Mouse (Mus musculus) spleen, embryonic (tissue): Measurements from ENCODE around the gene Tfeb.

Experiments
- CTCF ChIA-PET: fragments of 350-600 bp; sonication (Branson Sonifier 250); formaldehyde crosslinking; loops from one replicate; lab custom pipeline; 2022; lab: Charles Lee

Tfeb gene

GRCm38 (mm10) chr17:47818038-47818725 is 81.4 kb downstream of the Tfeb start:
- CTCF ChIA-PET, result interaction anchor here (0.6 kb wide), 1 partner anchor 18 kb away, joined by 5 read pairs; no protein-coding TSS in a partner anchor

GRCm38 (mm10) chr17:47821339-47821738 is 84.5 kb downstream of the Tfeb start:
- CTCF ChIA-PET, result no interaction called here

- CTCF ChIA-PET, result no interaction called here
Measured at GRCm38 (mm10) chr17:47831161-47831560, 94.3 kb downstream of the Tfeb start.

GRCm38 (mm10) chr17:47831772-47832171 is 94.9 kb downstream of the Tfeb start:
- CTCF ChIA-PET, result no interaction called here

GRCm38 (mm10) chr17:47832501-47833028 is 95.7 kb downstream of the Tfeb start:
- CTCF ChIA-PET, result no interaction called here

- CTCF ChIA-PET, result no interaction called here
Measured at GRCm38 (mm10) chr17:47833029-47833627, 96.3 kb downstream of the Tfeb start.

GRCm38 (mm10) chr17:47833628-47834481 is 97.0 kb downstream of the Tfeb start:
- CTCF ChIA-PET, result no interaction called here

- CTCF ChIA-PET, result no interaction called here
Measured at GRCm38 (mm10) chr17:47834482-47834767, 97.6 kb downstream of the Tfeb start, which contains the start of gene Mdfi. Mdfi (minus strand) TSS chr17:47834691.

- CTCF ChIA-PET, result no interaction called here
Measured at GRCm38 (mm10) chr17:47837808-47838207, 101.0 kb downstream of the Tfeb start.

- CTCF ChIA-PET, result interaction anchor here (0.6 kb wide), 1 partner anchor 24 kb away, joined by 14 read pairs; no protein-coding TSS in a partner anchor
Measured at GRCm38 (mm10) chr17:47841521-47841920, 104.7 kb downstream of the Tfeb start.
